Mouse (Mus musculus) MEL (cell line): ENCODE data around the gene Duoxa2.

ENCODE experiments used
- CTCF ChIP-seq, 3 experiments: IDR thresholded peaks in 2 of 3; conservative IDR thresholded peaks in 1 of 3; 2 replicates each; pipeline ENCODE4 v1.5.1; 2011 to 2012; ENCODE audit warnings: low read length in 3 of 3, low read depth in 2 of 3, mild to moderate bottlenecking in 2 of 3, improper control_type of control experiment in 1 of 3, inconsistent platforms in 1 of 3, mixed read lengths in 1 of 3, moderate library complexity in 1 of 3; ENCODE audit not compliant: control insufficient read depth in 1 of 3, insufficient read depth in 1 of 3, poor library complexity in 1 of 3, severe bottlenecking in 1 of 3
- EP300 ChIP-seq, 2 experiments: IDR thresholded peaks; 2 replicates each; pipeline ENCODE4 v1.6.1; 2011; ENCODE audit warnings: improper control_type of control experiment in 2 of 2, low read length in 2 of 2, low read depth in 1 of 2, mild to moderate bottlenecking in 1 of 2
- KAT2A ChIP-seq: conservative IDR thresholded peaks from 2 replicates; pipeline ENCODE4 v1.6.1; 2012; ENCODE audit warnings: low read depth, low read length, improper control_type of control experiment, inconsistent platforms
- MYC ChIP-seq: IDR thresholded peaks from 2 replicates; pipeline ENCODE4 v1.6.1; 2011; ENCODE audit warnings: low read depth, mild to moderate bottlenecking, low read length, improper control_type of control experiment, moderate library complexity
- RAD21 ChIP-seq: IDR thresholded peaks from 2 replicates; pipeline ENCODE4 v1.6.1; 2011; ENCODE audit warnings: mild to moderate bottlenecking, low read depth, low read length, improper control_type of control experiment
- SMC3 ChIP-seq: IDR thresholded peaks from 2 replicates; pipeline ENCODE4 v1.6.1; 2011; ENCODE audit warnings: low read depth, low read length, improper control_type of control experiment
- TAL1 ChIP-seq: IDR thresholded peaks from 2 replicates; pipeline ENCODE4 v1.6.1; 2012; ENCODE audit warnings: mild to moderate bottlenecking, inconsistent platforms, low read length, moderate library complexity, mixed read lengths
- USF1 ChIP-seq: IDR thresholded peaks from 2 replicates; pipeline ENCODE4 v1.6.1; 2014; ENCODE audit warnings: low read depth, mild to moderate bottlenecking, inconsistent platforms, low read length, improper control_type of control experiment, moderate library complexity
- USF2 ChIP-seq, 2 experiments: IDR thresholded peaks; 2 replicates each; pipeline ENCODE4 v1.6.1; 2011 to 2012; ENCODE audit warnings: improper control_type of control experiment in 2 of 2, low read length in 2 of 2, borderline replicate concordance in 1 of 2, inconsistent platforms in 1 of 2, low read depth in 1 of 2, mild to moderate bottlenecking in 1 of 2; ENCODE audit not compliant: insufficient read depth in 1 of 2

DNA sequence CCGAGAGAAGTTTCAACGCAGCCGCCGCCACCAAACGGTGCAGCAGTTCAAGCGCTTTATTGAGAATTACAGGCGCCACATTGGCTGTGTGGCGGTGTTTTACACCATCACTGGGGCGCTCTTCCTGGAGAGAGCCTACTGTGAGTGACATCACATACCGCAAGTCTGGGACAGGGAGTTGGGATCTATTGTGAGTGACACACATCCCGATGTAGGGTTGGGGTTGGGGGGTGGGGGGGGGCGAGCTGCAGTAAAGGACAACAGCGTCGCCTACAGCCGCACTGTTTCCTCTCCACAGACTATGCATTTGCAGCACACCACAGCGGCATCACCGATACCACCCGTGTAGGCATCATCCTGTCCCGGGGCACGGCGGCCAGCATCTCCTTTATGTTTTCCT, 38.6 kb downstream of the Duoxa2 start:
- no peak for TF ChIP-seq EP300 (IDR thresholded peaks at IDR 0.05; ENCODE audit: low read depth in 1 of 2, low read length in 2 of 2)
- TF ChIP-seq USF2 (IDR thresholded peaks at IDR 0.05; ENCODE audit: borderline replicate concordance in 1 of 2, insufficient read depth in 1 of 2, low read depth in 1 of 2, low read length in 2 of 2) = no peak
- TF ChIP-seq CTCF (IDR thresholded peaks at IDR 0.05 in 2 of 3, conservative IDR thresholded peaks at IDR 0.05 in 1 of 3; ENCODE audit: control insufficient read depth in 1 of 3, insufficient read depth in 1 of 3, low read depth in 2 of 3, low read length in 3 of 3, poor library complexity in 1 of 3, severe bottlenecking in 1 of 3) = no peak
- no peak for TF ChIP-seq SMC3
- TF ChIP-seq TAL1 = no peak
- no peak for TF ChIP-seq MYC
- no peak for TF ChIP-seq KAT2A
- no peak for TF ChIP-seq RAD21
- TF ChIP-seq USF1 = no peak
